Comparison of ENCODE assay signal across 16 mouse cellular contexts in genomic region chr10:56968913-56969312, GRCm38 (mm10).
DNase-seq lines count a peak whose midpoint lies in the region; TF ChIP-seq lines count a peak whose summit lies in the region.
"Had no signal": no experiment of that assay in that cellular context is flagged by ENCODE, and none has a peak within 500 bp of the region (broad histone marks: within the 10 kb centered on the region; RNA-seq: fewer than 3 reads in every experiment).

No protein-coding gene starts in this region.

- H3K27ac ChIP-seq in gastrocnemius, adult 2 months, result 0 out of 2 replicates have a peak overlapping the region, but pooled peaks have one; percentile 20
- H3K27ac ChIP-seq: heart, embryonic 15.5 days; intestine, embryonic 15.5 days; left cerebral cortex, adult 2 months; limb, embryonic 13.5 days; macrophage; midbrain, embryonic 12.5 days had no signal

- no peak for TF ChIP-seq CTCF in gastrocnemius, adult 2 months (IDR thresholded peaks at IDR 0.05)

- intact Hi-C loops in gastrocnemius, adult 2 months (cut with DNase I), result no loop called here

- DNase-seq in gastrocnemius, adult 2 months, result no peak
- no peak for DNase-seq in gastrocnemius, adult 18-20 months (ENCODE audit: low spot score)
- DNase-seq in cerebellum, adult 11-12 months, result peak; percentile 18
- DNase-seq in cerebellum, postnatal 14 days, result peak; percentile 56 to 74
- peak; percentile 57 for DNase-seq in layer of hippocampus, adult 9-11 months
- DNase-seq in MN1 (ENCODE audit: low spot score), result no peak
- DNase-seq in T-cell, adult 2 months (ENCODE audit: low spot score), result no peak
- DNase-seq: kidney, postnatal 10 days; liver, postnatal 0 days; thymus, postnatal 14 days had no signal

- H3K4me3 ChIP-seq in gastrocnemius, adult 2 months, result no peak overlapping the region
- H3K4me3 ChIP-seq: heart, embryonic 15.5 days; intestine, embryonic 15.5 days; left cerebral cortex, adult 2 months; limb, embryonic 13.5 days; midbrain, embryonic 12.5 days had no signal

Comparison
In these comparisons a context has a peak if more than half of its experiments do, and no peak if none do; other contexts are left out.
1. DNase-seq: peak in cerebellum, adult 11-12 months (single experiment), cerebellum, postnatal 14 days (2 of 2) and layer of hippocampus, adult 9-11 months (single experiment); none in gastrocnemius, adult 2 months (single experiment), gastrocnemius, adult 18-20 months (single experiment), MN1 (single experiment) and T-cell, adult 2 months (single experiment).